Mouse (Mus musculus): Measurements from ENCODE around the gene Mtmr12.

DNA sequence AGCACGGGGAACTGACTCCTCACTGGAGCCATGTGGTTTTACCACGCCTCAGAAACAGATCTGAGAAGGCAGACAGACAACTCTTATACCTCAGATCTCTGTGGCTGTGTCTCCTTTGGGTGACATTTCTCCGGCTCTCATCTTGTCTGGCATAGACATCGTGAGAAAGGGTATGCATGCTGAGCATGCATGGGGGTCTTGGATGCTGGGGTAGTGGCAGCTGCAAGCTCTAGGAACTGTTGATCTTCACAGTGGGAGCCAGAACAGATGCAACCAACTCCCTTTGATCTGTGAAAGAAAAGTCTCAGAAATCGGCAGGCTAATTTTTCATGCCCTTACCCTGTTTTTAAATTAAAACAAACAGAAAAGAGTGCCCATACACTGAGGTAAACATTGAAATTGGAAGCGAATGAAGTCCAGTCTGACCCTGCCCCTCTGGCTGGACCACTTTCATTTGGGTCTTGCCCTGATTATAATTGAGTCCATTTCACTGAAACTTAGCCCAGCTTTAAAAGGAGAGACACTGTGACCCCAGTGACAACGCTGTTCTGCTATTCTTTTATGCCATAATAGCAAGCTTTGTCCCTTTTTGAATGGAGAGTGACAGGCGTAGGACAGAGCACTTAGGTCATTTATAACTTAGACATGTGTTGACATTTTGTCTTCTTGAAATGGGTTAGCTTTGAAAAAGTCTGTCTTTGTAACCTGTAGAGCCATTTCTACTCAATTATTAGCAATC, 17.9 kb downstream of the Mtmr12 start:
- TF ChIP-seq CTCF (IDR thresholded peaks at IDR 0.05; ENCODE audit: extremely low read depth, insufficient read length, insufficient replicate concordance, low read depth, low read length) (no peak), POLR2A (IDR thresholded peaks at IDR 0.05; ENCODE audit: low read depth, low read length) (no peak)
